Mouse (Mus musculus) erythroid progenitor cell, adult 5-6 weeks (primary cell): ENCODE measurements around the gene Abcc1. TPM values are rescaled to one million over a fixed set of nuclear protein-coding genes. Genes with fewer than 3 reads are reported as not detected.

Experiments used
- ATAC-seq: replicated peaks from 2 replicates; pipeline ENCODE4 v1.8.0; 2016; ENCODE audit warnings: moderate number of reproducible peaks, mild to moderate bottlenecking, moderate TSS enrichment, inconsistent platforms; ENCODE audit not compliant: poor library complexity, low FRiP score, severe bottlenecking
- total RNA-seq, 2 experiments: library from RNA; stranded (forward) in 1 of 2; stranded (reverse) in 1 of 2; fragments of 150-400 nt in 1 of 2; fragments of 186-747, 209-891 nt in 1 of 2; gene quantifications; 2 replicates each; pipeline versions ENCODE4 v1.2.3 to v1.2.4; 2015 to 2017; ENCODE audit warnings: low replicate concordance in 2 of 2

Gene Abcc1
- total RNA-seq, 2 experiments from 2014 or later = 2.5 to 2.8 TPM

DNA sequence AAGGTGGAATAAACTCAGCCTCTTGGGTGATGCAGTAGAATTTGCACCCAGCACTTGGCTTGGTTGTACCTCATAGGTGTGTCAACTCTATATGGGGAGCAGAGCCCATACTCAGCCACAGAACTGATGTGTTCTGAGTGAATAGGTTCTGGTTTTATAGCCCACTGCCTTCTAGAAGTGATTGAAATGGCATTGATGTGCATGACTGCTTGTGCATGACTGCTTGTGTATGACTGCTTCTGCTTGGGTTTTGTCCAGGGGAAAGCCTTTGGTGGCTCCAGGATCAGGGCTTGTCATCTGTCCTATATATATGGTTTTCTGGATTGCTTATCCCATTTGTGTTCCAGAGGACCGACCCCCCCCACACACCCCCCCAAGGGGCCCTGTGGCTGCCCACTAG, 74.2 kb downstream of the Abcc1 start:
- no peak for ATAC-seq

DNA sequence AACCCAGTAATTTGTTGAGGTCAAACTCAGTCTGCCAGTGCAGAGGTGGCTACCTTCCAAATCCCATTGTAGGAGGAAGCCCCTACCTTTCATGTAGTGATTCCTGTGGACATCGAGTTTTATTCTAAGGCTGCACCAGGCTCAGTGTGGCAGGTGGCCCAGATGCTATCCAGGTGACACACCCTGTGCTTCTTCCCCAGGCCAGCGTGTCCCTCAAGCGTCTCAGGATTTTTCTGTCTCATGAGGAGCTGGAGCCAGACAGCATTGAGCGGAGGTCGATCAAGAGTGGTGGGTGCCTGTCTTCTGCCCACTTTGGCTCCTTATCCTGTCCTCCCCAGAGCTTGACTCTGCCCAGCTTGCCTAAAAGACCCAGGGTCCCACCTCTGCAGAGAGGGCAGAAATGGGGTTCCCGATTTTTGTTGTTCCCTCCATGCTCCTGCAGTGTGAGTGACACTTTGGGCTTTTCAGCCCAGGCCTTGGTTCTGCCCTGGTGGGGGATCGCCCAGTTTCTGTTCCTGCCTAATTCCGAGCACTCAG, 76.2 kb downstream of the Abcc1 start:
- no peak for ATAC-seq

DNA sequence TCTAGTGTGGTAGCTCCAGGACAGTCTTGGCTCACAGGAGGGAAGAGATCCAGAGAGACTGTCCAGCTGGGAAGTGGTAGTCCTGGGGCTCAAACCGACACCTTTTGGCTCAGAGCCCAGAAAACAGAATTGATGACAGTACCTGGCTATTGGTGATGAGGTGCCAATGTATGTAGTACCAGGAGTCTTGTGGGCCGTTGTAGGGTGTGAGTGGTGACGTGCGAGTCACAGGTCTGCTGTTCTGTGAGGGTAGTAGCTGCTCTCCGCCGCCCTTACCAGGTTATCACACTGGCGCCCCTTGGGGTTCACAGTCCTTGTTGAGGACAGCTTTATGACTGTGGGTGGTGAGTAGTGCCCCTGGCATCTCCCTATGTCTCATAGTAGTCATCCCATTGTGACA, 77.2 kb downstream of the Abcc1 start:
- no peak for ATAC-seq

DNA sequence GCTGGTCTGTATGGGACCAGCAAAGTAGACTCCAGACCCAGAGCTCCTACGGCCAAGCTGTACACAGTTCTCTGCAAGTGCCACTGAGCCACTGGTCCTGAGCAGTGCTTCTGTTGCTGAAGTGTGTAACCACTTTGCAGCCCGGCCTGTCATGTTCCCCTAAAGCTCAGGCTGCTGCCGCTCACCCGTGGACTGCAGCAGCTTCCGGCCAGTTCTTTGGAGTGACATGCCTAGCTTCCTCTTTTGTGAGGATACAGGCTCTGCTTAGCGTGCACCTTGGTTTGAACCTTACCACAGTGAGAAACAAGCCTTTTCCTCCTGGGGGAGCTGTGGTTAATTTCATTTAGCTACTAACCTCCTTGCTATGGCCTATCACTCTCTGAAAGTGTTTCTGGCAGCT, 77.7 kb downstream of the Abcc1 start:
- no peak for ATAC-seq

DNA sequence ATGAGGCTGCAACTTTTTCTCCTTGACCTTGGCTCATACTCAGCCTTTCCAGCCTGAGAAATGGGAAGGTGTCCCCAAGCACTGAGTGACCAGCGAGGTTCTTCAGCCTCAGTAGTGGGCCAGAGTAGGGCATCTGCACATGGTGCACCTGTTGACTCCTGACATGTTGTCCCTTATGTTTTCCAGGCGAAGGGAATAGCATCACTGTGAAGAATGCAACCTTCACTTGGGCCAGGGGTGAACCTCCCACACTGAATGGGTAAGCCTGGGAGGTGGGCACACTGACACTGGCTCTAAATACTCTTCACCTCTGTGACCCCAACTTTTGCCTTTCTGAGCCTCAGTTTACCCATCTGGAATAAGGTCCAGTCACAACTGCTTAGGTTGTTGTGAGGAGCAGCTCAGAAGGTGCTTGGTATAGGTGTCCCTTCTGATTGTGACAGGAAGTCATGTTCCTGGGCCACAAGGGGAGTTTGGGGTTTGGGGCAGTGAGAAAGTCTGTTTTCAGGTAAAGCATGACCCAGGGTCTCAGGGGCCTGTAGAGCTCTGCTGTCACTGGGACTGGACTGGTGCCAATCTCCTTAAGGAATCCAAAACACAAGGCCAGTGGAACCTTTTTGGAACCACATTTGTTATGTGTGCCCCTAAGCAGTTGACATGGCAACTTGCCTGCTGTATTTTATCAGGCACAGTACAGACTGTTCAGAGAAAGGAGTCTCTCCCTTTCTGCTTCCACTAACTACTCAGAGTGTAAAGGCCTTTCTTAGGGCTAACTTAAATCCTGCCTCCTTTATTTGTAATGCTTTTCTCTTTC, 78.7 kb downstream of the Abcc1 start:
- no peak for ATAC-seq

DNA sequence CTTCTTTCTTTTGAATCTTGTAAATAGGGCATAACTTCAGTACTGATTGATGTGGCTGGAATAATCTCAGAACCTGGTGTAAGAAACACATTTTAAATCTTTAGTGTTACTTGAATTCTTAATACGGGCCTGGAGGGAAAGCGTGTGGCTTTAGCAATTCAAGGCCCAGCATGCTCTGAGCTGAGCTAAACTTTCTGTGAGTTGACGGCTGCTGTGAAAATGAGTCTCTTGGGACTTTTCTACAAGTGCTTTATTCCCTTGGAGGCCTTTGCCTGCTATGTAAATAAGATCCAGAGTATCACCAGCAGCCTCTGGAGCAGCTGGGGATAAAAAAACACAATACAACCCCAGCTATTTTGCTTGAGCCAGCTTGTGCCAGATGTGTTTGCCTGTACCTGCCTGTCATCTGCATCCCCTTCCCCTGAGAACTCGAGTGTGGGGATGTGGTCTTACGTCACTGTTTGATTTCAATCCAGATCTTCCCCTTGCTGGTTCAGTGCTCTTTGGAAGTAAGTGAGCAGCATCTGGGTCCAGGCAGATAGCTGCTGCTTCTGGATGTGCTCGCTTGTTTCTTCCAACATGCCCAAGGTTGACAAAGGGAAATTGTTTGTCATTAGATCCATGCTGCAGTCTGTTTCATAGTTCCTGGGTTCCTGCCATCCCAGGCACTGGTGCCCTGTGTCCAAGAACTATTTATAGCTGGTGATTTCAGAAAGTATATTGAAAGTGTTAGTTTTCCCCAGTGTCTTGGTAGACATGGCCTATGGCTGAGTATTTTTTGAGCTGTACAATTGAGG, 82.9 kb downstream of the Abcc1 start:
- no peak for ATAC-seq

DNA sequence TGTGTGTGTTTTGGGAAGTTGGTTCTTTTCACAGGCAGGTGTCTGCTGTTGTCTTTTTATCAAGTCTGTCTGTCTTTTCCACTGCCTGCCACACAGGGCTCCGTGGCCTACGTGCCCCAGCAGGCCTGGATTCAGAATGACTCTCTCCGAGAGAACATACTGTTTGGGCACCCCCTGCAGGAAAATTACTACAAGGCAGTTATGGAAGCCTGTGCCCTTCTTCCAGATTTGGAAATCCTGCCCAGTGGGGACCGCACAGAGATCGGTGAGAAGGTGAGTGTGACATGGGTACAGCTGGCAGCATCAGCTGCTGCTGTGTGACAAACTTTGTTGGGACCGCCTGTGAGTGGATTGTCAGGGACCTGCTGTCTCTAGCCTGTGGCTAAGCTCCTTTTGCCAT, 83.8 kb downstream of the Abcc1 start:
- ATAC-seq = no peak

DNA sequence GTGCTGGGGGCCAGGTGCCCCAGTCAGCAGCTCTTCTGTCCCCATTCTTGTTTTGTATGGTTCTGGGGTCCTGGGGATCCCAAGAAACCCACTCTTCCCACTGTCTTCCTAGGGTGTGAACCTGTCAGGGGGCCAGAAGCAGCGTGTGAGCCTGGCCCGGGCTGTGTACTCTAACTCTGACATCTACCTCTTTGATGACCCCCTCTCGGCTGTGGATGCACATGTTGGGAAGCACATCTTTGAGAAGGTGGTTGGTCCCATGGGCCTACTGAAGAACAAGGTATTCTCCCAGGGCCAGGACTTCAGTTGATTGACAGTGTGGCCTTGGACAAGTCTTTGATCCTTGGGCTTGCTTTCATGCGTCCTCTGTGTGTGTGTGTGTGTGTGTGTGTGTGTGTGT, 86.0 kb downstream of the Abcc1 start:
- no peak for ATAC-seq

DNA sequence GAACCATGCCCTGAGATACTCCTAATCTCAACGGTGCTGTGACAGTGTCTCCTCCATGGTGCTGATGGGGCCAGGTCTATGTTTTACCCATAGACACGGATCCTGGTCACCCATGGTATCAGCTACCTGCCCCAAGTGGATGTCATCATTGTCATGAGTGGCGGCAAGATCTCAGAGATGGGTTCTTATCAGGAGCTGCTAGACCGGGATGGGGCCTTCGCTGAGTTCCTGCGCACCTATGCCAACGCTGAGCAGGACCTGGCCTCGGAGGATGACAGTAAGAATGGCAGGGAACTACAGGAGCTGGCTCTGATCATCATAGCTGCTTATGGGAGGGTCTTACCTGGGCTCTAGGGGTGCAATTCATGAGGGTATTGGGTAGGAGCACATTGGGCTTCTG, 86.9 kb downstream of the Abcc1 start:
- no peak for ATAC-seq

DNA sequence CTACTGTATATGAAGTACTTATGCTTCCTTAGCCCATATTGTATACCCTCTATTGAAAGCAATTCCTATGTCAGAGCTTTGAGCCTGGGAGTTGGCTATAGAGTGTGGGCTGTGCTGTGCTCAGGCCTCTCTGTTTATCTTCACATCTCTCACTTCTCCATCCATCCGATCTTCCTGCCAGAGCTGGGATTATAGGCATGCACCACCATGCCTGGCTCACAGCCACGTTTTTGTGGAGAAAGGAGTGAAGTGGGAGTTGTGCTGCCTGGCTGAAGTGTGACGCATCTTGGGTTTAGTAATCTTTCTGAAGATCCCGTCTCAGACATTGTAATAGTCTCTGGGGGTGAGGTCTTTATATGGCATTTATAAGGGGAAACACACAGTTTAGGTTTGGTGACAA, 88.5 kb downstream of the Abcc1 start:
- no peak for ATAC-seq

DNA sequence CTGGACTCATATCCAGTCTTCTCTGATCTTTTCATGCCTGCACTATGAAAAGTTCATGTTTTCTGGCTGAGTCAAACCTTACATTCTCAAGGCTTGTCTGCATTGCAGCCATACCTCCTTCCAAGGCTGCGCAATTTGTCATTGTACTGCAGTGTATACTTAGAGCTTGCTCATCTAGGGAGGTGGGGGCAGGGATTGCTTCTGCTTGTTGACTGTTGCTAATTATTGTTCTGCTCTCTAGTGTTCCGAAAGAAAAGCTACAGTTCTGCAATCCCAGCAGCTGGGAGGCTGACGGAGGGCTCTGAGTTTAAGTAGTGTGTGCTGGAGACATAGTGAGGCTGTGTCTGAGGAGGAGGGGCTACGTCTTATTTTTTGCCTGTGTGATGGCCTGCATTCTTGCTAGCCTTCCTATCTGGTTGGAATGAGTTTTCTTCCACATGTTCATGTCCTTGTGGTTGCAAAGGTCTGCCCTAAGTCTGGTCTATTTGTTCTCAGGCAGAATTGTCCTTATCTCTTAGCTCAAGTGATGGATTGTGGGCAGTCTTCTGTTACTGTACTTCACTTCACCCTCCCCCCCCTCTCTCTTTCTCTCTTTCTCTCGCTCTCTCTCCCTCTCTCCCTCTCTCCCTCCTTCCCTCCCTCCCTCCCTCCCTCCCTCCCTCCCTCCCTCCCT, 90.2 kb downstream of the Abcc1 start:
- ATAC-seq = no peak

DNA sequence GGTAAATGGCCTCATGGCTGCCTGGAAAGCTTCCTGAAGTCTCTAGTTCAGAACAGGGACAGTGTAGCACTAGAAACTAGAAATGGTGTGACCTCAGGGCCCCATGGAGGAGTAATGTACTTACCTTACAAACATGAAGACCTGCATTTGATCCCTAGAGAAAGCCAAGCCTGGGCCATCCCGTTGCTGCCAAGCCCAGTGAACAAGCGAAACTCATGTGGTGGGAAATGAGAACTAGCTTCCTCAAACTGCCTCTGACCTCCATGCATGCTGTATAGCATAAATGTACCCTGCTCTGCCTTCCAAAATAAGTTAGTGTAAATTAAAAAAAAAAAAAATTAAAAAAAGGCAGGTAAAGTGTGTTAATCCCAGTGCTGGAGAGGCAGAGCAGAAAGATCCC, 101.2 kb downstream of the Abcc1 start:
- no peak for ATAC-seq

DNA sequence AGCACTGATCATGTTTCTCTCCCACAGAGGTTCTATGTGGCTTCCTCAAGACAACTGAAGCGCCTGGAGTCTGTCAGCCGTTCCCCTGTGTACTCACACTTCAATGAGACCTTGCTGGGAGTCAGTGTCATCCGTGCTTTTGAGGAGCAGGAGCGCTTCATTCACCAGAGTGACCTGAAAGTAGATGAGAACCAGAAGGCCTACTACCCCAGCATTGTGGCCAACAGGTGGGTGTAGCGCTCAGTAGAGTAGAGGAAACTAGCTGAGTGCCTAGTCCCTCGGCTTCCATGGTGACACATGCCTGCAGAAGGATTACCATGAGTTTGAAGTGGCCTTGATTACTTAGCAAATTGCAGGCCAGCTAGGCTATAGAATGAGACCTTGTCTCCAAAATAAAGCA, 103.7 kb downstream of the Abcc1 start:
- no peak for ATAC-seq

DNA sequence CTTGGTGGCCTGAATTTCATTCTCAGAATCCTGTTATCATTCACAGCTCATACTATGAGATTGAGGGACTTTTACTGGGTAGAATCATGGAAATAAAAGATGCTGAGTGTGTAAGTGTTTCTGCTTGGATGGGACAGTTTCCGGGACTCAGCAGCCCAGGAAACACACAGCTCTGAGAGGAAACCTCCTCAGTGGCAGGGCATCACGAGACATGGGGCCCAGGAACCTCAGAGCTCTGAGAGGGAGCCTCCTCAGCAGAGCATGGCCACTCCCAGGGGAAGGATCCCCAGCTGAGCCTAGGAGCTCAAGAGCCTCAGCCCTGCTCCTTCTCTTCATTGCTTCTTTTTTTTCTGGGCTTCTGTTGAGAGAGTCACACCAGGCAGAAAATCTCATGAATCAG, 107.0 kb downstream of the Abcc1 start:
- ATAC-seq = no peak

DNA sequence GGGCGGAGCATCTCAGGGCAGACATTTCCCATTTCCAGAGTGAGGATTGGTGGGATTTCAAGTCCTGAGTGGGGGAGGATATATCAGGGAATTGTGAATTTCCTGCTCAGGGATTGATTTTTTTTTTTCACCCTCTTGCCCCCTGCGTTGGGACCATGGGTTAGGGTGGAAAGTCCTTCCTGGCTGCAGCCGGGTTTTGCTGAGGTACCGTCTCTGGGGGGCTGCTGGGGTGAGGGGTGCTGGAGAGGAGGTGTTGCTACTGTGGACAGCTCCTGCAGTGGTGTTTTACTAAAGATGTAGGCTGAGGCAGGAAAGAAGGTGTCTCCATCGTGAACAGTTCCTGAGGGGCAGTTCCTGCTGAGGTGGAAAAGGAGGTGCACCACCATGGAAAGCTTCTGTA, 107.5 kb downstream of the Abcc1 start:
- ATAC-seq = no peak

DNA sequence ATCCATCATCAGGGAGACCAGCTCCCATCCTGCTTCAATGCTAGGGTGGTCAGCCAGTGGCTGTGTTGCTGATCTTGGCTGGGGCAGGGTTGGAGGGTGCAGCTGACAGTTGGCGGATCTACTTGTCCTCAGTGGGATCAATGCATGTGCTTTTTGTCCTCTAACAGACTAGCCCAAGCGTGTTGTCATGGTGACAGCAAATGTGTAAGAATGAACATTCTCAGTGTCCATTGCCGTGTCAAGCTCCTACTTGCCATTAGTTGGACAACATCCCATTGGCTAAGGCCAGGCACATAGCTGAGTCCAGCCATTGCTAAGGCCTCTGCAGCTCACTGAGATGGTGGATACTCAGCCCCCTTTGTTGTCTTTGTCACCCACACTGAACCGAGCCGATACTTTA, 110.8 kb downstream of the Abcc1 start:
- ATAC-seq = no peak

DNA sequence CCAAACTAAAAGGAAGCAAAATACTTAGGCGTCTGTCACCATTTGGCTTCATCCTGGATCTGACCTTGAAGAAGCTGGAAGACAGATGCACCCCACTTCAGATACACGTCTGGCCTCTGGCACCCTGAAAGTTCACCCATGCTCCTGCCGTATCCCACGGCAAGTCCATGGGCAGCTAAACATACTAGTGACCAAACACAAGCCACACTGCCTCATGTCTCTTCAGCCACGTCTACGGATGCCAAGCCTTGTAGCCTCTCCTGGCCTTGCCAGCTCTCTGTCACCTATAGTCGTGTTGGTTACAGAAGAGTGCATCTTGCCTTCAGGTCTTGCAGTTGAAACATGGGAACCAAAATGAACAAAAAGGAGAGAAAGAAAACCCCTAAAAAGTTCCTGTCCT, 112.3 kb downstream of the Abcc1 start:
- ATAC-seq = no peak

DNA sequence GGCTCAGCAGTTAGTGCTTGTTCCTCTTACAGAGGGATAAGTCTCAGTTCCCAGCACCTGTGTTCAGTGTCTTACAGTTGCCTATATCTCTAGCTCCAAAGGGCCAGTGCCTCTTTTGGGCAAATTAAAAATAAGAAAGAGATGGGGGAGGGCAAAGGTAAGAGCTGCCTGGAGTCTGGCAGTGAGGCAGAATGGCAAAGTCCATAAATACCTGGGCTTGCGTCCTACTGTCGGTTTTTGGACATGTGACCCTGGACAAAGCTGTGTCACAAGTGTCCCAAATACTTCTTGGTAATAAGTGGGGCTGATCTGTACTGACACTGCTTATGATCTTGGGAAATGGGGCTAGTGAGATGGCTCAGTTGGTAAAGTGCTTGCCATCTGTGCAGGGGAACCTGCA, 113.6 kb downstream of the Abcc1 start:
- no peak for ATAC-seq

DNA sequence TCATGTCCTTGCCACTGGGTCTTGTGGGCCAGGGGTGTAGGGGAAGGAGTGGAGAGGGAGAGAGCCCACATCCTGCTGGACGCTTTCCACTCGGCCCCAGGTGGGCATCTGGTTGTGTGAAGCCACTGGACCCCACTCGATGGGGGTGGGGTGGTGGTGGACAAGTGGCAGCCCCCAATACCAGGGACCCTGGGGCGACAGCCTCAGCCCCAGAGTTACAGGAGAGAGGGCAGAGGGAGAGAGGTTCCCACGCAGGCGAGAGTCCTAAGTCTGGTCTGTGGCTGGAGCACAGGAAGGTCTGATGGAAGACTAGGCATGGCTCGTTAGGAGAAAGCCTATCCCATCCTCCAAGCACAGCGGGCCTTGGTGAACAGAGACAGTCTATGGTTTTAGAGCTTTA, 114.7 kb downstream of the Abcc1 start:
- no peak for ATAC-seq

DNA sequence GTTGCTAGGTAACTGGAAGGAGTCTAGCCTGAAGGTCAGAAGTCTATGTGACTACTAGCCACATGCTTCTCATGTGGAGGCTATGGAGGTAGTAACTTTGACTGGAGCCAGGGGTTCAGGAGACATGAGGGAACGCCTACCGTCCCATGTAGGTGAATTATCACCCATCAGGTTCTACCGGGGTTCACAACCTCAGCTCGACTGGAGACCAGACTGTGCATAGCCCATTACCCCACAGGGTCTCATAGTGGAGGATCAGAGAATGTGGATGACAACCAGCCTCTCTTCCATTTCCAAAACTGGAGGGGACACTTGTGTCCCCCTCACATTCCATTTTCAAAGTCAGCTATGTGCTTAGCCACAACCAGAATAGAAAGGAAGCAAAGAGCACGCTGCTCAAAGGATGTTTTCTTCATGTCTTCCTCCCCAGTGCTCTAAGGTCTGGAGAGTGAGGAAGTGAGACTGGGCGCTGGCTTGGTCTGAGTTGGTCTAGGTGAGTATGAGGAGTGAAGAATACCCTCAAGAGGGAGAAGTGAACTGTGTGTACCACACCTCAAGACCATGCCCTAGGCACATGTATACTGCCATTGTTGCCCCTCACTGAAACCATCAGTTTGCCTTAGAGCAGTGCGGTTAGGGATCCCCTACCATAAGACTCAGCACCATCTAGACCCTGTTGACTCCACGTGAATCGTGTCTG, 115.5 kb downstream of the Abcc1 start:
- no peak for ATAC-seq
